Mouse (Mus musculus) brain, adult 2 months (tissue): ENCODE measurements at regions not wholly inside any gene's neighbourhood (a gene's known extent, or its start where the extent isn't known, plus 50 kb on each side); places are given as distances from the start of the nearest gene placed in this dataset.
"Not testable (repeated sequence)": the region's sequence is repeated elsewhere in the genome, so short reads cannot be mapped to it uniquely, and the experiment has no call there.

Experiments used
- DNase-seq: peaks from one replicate; pipeline ENCODE4 v3.0.0; 2011; ENCODE audit warnings: low read depth, low spot score

DNA sequence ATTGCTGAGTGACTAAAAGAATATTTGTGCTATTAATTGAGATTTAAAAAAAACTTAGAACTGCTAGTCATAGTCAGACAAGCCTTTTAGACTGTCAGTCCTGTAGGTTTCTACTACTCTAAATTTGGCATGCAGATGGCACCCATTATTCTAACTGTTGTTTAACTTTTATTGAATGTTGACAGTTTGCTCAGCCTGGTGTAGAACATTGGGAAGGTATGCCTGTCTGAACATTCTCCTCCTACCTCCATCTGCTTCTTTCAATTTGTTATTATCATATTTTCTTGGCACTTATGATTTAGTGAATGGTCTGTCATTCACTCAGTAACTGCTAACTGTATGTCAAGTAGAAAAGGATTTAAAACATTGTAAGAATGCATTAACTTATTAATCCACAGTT, 130.9 kb downstream of the Gmnc start:
- peak; percentile 45 for DNase-seq

DNA sequence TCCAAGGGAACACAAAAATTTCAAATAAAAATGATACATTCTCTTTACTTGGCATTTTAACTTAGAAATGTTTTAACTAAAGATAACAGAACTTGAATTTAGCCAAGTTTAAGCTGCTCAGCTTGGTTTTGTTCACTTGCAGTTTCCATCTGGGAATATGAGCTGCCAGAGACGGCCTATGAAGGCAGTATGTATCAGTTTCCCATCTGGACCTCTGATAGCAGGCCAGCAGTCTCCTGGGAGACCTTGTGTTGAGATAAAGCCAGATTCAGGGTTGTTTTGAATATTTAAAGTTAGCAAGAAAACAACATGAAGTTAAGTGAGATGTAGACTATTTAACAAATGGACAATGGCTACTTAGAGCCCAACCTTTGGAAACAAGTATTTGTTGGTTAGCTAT, 142.3 kb downstream of the Gmnc start:
- DNase-seq = peak; percentile 41

DNA sequence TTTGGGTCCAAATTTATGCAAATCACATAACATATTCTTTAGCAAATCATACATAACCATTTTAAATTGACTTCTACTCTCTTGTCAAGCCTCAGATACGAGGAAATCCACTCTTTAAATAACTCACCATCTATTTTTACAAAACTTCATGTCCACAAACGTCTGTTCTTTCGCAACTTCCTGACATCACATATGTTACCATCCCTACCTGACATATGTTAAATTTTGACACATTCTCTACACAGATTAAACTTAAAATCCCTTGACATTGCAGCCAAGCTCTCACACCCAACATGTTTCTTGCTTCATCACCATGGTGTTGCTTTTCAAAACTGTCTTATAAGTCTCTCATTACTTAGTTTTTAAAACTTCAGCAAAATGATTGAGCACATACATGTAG, 164.4 kb downstream of the Gmnc start:
- peak; percentile 15 for DNase-seq

- not testable (repeated sequence) for DNase-seq
Observed at GRCm38 (mm10) chr16:26811201-26811600, 180.3 kb downstream of the Gmnc start.

GRCm38 (mm10) chr16:26805426-26805825, 186.0 kb downstream of the Gmnc start:
- no peak for DNase-seq

- DNase-seq = no peak
Observed at GRCm38 (mm10) chr16:26787042-26787620, 204.3 kb downstream of the Gmnc start.

DNA sequence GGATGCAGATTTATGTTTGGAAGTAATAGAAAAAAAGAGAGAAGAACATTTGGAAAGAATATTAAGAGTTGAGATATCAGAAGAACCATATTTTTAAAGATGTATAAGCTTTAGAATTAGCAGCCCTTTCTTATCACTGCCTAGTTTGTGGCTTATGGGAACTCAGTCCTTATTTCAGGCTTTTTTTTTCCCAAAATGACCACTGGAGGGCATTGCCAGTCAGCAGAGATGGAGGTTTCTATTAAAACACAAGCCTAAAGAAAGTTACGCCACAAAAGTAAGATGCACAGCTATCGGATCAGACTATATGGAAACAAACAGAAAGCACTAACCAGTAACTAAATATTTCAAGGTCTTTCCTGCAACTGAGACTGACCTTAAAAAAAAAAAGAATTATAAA, 200.8 kb downstream of the Il1rap start:
- DNase-seq = peak; percentile 56
